Mouse (Mus musculus): ENCODE measurements at regions not wholly inside any gene's neighbourhood (a gene's known extent, or its start where the extent isn't known, plus 50 kb on each side); places are given as distances from the start of the nearest gene placed in this dataset.

DNA sequence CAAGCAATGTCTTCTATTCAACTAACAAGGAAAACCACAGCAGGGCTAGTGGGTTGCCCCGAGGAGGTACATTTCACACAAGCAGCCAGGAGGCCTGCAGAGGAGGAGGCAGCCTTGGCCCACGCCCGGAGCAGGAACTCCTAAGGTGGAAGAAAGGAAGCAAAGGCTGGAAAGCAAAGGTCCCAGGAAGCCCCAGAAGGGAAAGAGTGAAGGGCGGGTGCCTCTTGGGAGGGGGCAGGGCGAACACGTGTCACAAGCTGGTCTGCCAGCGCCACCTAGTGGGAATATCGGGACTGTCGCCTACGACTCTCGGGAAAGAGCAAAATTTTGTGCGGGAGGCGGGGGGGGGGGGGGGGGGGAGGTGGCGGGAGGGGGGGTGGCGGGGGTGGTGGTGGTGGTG, 508.1 kb upstream of the Tmem132c start:
- DNase-seq (ENCODE audit: low spot score) = peak; percentile 86

- DNase-seq (ENCODE audit: low spot score) = no peak
Measured at GRCm38 (mm10) chr5:126735733-126736132, 505.9 kb upstream of the Tmem132c start.

DNA sequence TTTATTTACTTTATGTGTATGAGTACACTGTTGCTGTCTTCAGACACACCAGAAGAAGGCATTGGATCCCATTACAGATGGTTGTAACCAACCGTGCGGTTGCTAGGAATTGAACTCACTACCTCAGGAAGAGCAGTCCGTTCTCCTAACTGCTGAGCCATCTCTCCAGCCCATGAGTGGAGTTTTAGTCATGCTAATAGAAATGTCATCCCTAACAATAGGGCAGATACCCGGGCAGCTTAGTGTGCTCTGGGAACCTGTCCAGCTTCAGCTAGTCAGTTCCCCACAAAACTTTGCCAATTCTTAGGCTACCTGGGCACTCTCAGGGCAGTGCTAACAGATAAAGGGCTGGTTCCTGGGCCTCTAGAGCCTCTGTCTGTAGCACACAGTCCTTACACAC, 503.9 kb upstream of the Tmem132c start:
- no peak for DNase-seq (ENCODE audit: low spot score)

DNA sequence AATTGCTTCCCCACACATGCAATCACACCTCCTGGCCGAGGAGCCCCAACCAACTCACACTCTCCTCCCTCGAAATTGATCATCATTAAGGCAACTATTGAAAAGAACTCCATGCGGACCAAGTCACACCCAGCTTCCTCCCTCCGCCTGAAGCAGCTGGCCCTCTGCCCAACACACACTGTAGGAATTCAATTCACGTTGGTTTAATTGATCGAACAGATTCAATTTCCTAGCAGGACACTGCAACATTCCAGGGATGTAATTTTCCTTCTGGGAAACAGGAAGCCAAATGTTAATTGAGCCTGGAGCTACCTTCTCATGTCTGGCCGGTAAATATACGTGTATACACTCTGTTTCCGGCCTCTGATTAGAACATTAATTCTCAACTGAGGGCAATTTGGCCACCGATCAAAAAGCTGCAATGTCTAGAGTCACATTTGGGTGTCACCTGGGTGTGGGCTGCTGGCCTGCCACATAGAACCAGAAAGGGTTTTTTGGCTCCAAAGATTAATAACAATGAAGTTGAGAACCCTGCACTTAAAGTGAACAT, 500.7 kb upstream of the Tmem132c start:
- no peak for DNase-seq (ENCODE audit: low spot score)

DNA sequence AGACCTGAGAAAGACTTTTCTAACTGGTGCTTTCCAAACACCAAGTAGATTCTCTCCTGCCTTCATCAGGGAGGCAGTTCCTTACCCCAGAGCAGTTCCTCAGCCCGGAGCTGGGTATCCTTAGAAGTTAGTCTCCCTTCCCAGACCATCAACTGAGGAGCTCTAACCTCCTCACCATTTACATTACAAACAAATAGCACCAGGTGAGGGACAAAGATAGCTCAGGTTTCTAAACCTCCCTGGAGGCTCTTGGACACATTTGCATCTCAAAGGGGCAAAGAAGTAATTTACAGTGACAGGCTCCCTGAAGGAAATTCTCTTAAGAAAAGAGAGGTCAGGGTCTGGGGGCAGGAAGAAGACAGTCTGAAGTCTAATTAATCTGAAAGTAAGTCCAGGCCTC, 486.5 kb upstream of the Tmem132c start:
- no peak for DNase-seq (ENCODE audit: low spot score)

DNA sequence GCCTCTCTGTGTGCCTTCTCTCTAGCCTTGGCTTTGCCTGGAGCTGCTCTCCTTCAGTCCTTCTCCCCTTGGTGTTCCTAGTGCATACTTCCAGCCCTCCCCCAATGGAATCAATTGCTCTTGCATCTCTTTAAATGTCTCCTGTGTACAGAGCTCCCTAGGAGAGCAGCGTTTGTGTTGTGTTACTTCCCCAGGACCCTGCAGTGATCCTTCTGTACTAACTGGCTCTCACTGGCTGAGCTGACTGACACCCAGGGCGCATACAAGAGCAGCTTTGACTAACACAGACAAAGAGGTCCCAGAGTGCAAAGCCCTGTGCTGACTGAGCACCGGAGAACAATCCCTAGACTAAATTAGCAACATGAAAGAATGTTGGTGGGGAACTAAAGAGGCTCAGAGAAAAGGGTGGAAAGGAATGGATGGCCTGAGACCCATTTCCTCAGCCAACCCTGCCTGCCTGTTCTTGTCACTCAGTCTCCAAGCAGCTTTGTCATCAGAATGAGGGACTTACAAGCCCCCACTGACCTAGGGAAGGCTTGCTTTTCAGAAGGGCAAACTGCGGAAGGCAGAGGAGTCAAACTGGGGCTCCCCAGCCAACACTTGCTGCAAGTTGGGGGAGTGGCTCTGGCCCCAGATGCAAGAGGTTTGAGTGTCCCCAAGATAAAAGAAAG, 476.4 kb upstream of the Tmem132c start:
- DNase-seq (ENCODE audit: low spot score) = no peak

DNA sequence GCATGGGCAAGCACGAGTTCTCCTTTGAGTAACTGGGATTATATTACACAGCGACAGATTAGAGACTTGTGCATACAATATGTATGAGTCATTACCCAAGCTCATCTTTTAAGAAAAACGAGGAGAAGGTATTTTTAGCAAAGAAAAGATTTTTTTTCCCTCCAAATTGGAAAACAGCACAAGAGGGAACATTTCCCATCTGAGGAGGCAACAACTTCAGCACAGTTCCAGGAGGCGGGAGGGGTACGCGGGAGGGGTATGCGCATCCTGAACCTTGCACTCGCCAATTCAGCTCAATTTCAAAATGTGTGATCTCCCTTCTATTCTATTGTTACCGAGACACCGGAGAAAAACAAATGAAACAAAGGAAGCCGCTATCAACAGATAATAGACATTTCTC, 472.6 kb upstream of the Tmem132c start:
- no peak for DNase-seq (ENCODE audit: low spot score)

DNA sequence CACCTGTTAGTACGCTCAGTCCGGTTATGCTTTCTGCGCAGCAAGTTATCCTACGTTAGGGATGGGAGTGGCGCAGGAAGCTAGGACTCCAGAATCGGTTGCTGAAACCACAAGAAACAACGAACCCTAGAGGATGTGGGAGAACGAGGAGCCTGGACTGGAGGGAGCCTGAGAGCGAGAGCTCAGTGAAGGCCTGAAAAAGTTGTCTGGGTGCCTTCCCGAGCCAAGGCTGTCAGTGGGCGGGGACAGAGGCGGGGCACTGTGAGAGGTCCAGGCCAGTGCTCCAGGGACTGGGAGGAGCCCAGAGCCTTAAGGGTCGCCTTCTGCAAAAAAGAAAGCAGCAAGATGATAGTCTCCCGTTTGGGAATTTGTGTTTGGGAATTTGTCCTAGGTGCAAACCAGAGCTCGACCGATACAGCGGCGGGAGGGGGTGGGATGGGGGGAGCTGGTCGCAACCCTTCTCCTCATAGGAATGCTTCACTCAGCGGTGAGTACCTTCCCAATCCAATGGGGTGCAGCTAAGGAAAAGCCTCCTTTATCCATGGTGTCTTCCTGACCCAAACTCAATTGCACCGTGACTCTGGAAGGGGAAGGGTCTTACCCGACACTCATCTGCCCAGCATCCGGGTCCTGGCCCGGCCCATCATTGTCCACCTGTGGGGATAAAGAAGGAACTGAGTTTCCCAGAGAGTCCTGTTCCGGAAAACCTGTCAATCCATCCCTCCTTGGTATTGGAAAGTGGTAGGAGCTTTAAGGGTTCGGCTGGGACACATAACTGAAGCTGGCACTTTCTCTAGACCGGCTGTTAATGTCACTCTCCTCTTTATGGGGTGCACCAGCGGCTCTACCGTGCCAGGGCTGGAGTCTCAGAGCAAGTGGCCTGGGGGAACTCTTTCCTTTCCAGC, 453.6 kb upstream of the Tmem132c start:
- peak; percentile 82 for DNase-seq (ENCODE audit: low spot score)

- no peak for DNase-seq (ENCODE audit: low spot score)
Measured at GRCm38 (mm10) chr5:126799698-126800279, 441.8 kb upstream of the Tmem132c start.

DNA sequence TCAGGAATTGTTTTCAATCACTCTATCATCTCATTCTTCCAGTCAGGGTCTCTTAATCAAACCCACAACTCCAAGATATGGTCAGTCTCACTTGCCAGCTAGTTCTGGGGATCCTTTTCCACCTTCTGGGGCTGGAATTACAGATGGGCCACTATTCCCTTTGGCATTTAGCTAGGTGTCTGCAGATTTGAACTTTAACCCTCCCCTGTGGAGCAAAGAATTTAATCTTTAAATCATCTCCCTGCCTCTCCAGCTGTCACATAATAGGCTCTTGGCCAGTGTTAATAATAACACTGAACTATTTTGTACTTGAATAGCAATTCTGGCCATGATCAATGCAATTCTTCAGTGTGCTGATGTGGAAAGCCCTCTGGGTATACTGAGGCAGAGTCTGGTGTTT, 435.0 kb upstream of the Tmem132c start:
- no peak for DNase-seq (ENCODE audit: low spot score)

DNA sequence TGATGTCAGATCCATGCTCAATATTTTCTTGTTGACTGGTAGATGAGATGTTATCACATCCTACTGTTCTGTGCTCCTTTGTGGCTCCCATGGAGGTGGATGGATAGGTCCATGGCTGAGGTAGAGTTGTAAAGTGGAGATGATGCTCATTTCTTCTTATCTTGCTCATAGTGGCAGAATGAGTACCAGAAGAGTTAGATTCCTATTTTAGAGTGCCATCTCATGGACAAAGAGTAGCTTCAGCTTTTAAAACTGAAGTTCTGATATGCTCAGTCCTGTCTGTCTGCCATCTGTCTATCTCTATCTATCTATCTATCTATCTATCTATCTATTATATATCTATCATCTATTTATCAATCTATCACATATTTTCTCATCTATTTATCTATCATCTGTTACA, 425.5 kb upstream of the Tmem132c start:
- no peak for DNase-seq (ENCODE audit: low spot score)

DNA sequence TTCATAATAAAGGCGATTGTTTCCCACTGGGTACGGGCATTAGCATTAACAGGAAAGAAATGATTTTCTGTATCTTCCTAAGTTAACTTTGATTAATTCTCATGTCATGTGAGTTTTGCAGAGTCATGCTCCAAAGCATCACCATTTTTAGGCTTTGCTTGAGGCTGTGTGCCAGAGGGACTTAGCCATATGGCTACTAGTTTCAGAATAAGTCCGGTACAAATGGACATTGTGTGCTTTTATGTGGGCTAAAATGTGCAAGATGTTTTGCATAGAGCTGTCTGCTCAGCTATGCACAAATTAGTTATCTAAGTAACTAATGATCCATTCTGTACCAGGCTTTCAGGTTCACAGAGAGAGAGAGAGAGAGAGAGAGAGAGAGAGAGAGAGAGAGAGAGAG, 406.2 kb upstream of the Tmem132c start:
- DNase-seq (ENCODE audit: low spot score) = no peak

GRCm38 (mm10) chr5:126842606-126843005, 399.0 kb upstream of the Tmem132c start:
- no peak for DNase-seq (ENCODE audit: low spot score)

GRCm38 (mm10) chr5:126862078-126862477, 379.5 kb upstream of the Tmem132c start:
- no peak for DNase-seq (ENCODE audit: low spot score)

GRCm38 (mm10) chr5:126875842-126876241, 365.8 kb upstream of the Tmem132c start:
- DNase-seq (ENCODE audit: low spot score) = no peak

GRCm38 (mm10) chr5:126890710-126891109, 350.9 kb upstream of the Tmem132c start:
- DNase-seq (ENCODE audit: low spot score) = no peak

DNA sequence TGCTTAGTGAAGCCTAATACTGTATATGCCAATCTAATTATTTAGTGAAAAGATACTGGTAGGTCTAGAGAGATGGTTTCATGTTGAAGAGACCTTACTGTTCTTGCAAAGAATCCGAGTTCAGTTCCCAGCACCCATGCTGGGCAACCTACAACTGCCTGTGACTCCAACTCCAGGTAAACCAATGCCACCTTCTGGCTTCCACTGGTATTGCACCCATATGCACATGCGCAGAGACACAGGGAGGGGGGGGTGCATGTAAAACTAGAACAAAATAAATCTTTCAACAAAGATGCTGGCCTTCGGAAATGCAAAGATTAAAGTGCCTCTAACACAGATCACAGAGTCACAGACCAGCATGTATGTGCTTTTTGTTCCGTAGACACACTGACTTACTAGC, 348.5 kb upstream of the Tmem132c start:
- no peak for DNase-seq (ENCODE audit: low spot score)

DNA sequence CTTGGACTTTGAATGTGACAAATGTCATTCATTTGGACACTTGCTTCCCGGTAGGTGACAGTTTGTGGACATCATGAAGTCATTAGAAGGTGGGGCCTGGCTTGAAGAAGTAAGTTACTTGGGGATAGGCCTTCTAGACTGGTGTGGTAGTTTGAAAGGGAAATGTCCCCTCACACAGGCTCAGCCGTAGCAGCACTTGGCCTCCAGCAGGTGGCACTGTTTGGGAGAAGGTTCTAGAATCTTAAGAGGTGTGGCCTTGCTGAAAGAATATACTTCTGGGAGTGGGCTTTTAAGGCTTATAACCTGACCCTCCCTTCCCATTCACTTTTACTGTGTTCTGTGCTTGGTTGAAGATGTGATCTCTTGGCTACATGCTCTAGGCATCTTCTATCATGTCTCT, 331.5 kb upstream of the Tmem132c start:
- peak; percentile 43 for DNase-seq (ENCODE audit: low spot score)

GRCm38 (mm10) chr5:126917300-126917699, 324.3 kb upstream of the Tmem132c start:
- no peak for DNase-seq (ENCODE audit: low spot score)

- no peak for DNase-seq (ENCODE audit: low spot score)
Measured at GRCm38 (mm10) chr5:126933466-126933865, 308.1 kb upstream of the Tmem132c start.

DNA sequence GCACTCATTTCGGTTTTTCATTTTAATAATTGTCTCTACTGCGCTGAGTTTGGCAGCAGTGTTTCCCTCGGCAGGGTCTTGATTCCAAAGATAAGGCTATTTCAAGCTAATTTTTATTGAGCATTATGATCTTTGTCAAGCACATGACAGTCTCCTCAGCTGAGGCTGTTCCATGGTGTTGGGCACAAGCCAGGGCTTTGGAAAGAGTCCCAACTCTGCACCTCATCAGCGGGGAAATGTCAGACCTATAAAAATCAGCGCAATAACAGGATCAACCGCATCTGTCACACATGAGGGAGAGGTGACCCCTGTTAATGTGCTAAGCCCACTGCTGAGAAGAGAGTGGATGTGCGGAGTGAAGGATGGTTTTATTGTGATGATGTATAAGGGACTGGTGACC, 296.7 kb upstream of the Tmem132c start:
- no peak for DNase-seq (ENCODE audit: low spot score)

- DNase-seq (ENCODE audit: low spot score) = no peak
Measured at GRCm38 (mm10) chr5:126954189-126954588, 287.4 kb upstream of the Tmem132c start.

- no peak for DNase-seq (ENCODE audit: low spot score)
Measured at GRCm38 (mm10) chr5:126954634-126955033, 287.0 kb upstream of the Tmem132c start.
